Mouse (Mus musculus): ENCODE data around the gene Cntn5. TPM values are rescaled to one million over a fixed set of nuclear protein-coding genes. Genes with fewer than 3 reads are reported as not detected.

Cntn5 gene
- polyA plus RNA-seq, 1 experiment from 2014 or later, result 0.28 TPM

DNA sequence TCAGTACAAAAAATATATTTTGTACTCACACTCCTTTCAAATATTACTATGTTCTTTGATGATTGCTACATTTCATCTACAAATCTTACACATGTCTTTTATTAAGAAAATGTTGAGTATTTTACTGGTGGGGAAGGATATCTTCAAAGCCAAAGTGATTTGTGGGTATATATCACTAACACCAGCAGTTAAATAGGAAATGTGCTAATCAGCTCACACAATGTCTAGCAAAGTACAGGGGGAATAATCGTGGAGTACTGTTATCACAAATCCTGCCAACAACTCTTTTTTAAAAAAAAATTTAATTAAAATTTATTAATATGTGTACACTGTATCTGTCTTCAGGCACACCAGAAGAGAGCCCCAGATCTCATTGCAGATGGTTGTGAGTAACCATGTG lies 520.1 kb downstream of the Cntn5 start:
- 74% methylated on average over 1 of the region's 1 CpGs for WGBS
- Histone ChIP-seq H3K4me1 (ENCODE audit: control insufficient read depth, insufficient read depth, low read length) (no peaks in the 10 kb centered on the region), H3K9me3 (replicated peaks; ENCODE audit: control insufficient read depth, low read length) (no peaks in the 10 kb centered on the region), H3K27me3 (ENCODE audit: control insufficient read depth, insufficient read depth, low read length) (no peaks in the 10 kb centered on the region), H3K27ac (replicated peaks; ENCODE audit: low read depth, low read length) (no peak overlapping the region), H3K36me3 (replicated peaks; ENCODE audit: control insufficient read depth, insufficient read depth, low read depth, low read length) (no peaks in the 10 kb centered on the region), H3K4me2 (ENCODE audit: low read depth, low read length) (no peak overlapping the region), H3K9ac (replicated peaks; ENCODE audit: low read length) (no peak overlapping the region), H3K4me3 (ENCODE audit: low read depth, low read length) (no peak overlapping the region)
- DNase-seq (ENCODE audit: low spot score) (no peak), ATAC-seq (replicated peaks; ENCODE audit: insufficient number of reproducible peaks, low FRiP score, low TSS enrichment, low read depth) (no peak)

DNA sequence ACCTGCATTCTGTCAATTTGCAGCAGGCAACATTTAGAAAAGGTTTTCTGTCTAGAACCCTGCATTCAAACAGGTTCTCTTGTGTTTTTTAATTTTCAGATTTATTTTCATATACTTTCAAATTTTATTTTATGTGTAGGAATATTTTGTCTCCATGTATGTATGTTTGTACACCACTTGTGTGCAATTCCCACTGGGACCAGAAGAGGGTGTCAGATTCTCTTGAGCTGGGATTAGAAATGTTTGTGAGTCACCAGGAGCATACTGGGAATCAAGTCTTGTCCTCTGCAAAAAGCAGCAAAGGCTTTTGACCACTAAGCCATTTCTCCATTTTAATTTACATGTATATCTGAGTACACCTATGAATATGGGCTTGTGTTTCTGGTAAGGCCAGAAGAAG lies 521.4 kb downstream of the Cntn5 start:
- Histone ChIP-seq H3K9me3 (replicated peaks; ENCODE audit: control insufficient read depth, low read length) (no peaks in the 10 kb centered on the region), H3K9ac (replicated peaks; ENCODE audit: low read length) (no peak overlapping the region), H3K27me3 (ENCODE audit: control insufficient read depth, insufficient read depth, low read length) (no peaks in the 10 kb centered on the region), H3K27ac (replicated peaks; ENCODE audit: low read depth, low read length) (no peak overlapping the region), H3K4me1 (ENCODE audit: control insufficient read depth, insufficient read depth, low read length) (no peaks in the 10 kb centered on the region), H3K4me2 (ENCODE audit: low read depth, low read length) (no peak overlapping the region), H3K36me3 (replicated peaks; ENCODE audit: control insufficient read depth, insufficient read depth, low read depth, low read length) (no peaks in the 10 kb centered on the region), H3K4me3 (ENCODE audit: low read depth, low read length) (no peak overlapping the region)
- ATAC-seq (replicated peaks; ENCODE audit: insufficient number of reproducible peaks, low FRiP score, low TSS enrichment, low read depth), result no peak
- no peak for DNase-seq (ENCODE audit: low spot score)

DNA sequence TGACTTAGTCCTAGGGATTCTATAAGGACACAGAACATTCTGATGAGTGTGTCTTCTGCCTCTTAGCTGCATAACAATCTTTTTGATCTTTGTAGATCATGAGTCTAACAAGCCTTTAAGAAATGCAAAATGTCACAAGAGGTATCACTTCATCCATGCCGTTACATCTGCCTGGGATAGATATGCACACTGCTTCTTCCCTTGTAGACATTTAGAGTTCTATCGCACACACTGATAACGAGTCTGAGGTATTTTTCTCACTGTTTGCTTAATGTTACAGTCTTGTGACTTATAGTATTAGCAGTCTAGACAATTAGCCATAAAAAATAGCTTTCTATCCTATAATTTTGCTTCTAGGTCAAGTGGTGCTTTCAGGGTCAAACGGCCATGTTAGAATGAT lies 522.9 kb downstream of the Cntn5 start:
- DNase-seq (ENCODE audit: low spot score) (no peak), ATAC-seq (replicated peaks; ENCODE audit: insufficient number of reproducible peaks, low FRiP score, low TSS enrichment, low read depth) (no peak)
- H3K36me3 ChIP-seq (replicated peaks; ENCODE audit: control insufficient read depth, insufficient read depth, low read depth, low read length), result no peaks in the 10 kb centered on the region
- no peak overlapping the region for H3K27ac ChIP-seq (replicated peaks; ENCODE audit: low read depth, low read length)
- H3K27me3 ChIP-seq (ENCODE audit: control insufficient read depth, insufficient read depth, low read length), result no peaks in the 10 kb centered on the region
- H3K4me3 ChIP-seq (ENCODE audit: low read depth, low read length), result no peak overlapping the region
- WGBS, result 93% methylated on average over 4 of the region's 4 CpGs
- no peak overlapping the region for H3K4me2 ChIP-seq (ENCODE audit: low read depth, low read length)
- H3K9me3 ChIP-seq (replicated peaks; ENCODE audit: control insufficient read depth, low read length), result no peaks in the 10 kb centered on the region
- no peak overlapping the region for H3K9ac ChIP-seq (replicated peaks; ENCODE audit: low read length)
- no peaks in the 10 kb centered on the region for H3K4me1 ChIP-seq (ENCODE audit: control insufficient read depth, insufficient read depth, low read length)

DNA sequence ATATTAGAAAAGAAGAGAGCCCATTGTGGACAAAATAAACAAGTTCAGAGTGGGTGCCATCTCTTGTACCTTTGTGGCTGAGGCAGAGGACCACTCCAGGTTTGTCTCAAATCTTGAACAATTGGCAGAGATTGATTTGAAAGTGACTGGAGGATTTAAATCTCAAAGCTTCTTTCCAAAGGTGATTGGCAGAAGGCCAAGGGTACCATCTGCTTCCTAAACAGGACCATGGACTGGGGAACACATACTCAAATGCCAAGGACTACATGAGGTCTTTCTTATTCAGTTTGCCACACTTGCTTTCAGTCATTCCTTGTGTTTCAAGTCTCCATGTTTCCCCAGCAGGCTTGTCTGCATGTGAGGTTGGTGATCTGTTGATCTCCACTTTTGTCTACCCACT lies 528.3 kb downstream of the Cntn5 start:
- DNase-seq (ENCODE audit: low spot score), result no peak
- Histone ChIP-seq H3K27me3 (ENCODE audit: control insufficient read depth, insufficient read depth, low read length) (no peaks in the 10 kb centered on the region), H3K9ac (replicated peaks; ENCODE audit: low read length) (no peak overlapping the region)

DNA sequence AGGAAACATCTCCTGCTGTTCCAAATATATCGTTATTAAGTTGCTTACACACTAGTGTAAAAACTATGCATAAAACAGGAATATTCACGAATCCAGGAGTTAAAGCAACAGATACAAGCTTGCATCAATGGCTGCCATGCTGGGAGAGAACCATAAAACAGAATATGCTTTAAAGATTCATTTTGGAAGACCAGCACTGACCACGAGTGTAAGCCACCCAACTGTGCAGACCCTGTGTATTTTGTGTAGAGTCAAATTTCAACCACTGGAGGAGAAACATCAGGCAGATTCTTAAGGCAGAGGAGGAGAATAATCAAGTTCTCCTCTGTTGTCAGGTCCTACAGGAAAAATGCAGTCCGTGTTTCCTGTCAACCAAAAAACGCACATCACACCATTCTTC lies 535.6 kb downstream of the Cntn5 start:
- Histone ChIP-seq H3K4me2 (ENCODE audit: low read depth, low read length) (no peak overlapping the region), H3K4me3 (ENCODE audit: low read depth, low read length) (no peak overlapping the region), H3K36me3 (replicated peaks; ENCODE audit: control insufficient read depth, insufficient read depth, low read depth, low read length) (no peaks in the 10 kb centered on the region), H3K4me1 (ENCODE audit: control insufficient read depth, insufficient read depth, low read length) (no peaks in the 10 kb centered on the region), H3K9me3 (replicated peaks; ENCODE audit: control insufficient read depth, low read length) (no peaks in the 10 kb centered on the region), H3K27ac (replicated peaks; ENCODE audit: low read depth, low read length) (no peak overlapping the region), H3K9ac (replicated peaks; ENCODE audit: low read length) (no peak overlapping the region), H3K27me3 (ENCODE audit: control insufficient read depth, insufficient read depth, low read length) (no peaks in the 10 kb centered on the region)
- DNase-seq (ENCODE audit: low spot score) (no peak), ATAC-seq (replicated peaks; ENCODE audit: insufficient number of reproducible peaks, low FRiP score, low TSS enrichment, low read depth) (no peak)
- WGBS, result 73% methylated on average over 5 of the region's 5 CpGs

More for the DNA sequence above, 528.3 kb downstream of the Cntn5 start:
- Histone ChIP-seq H3K4me1 (ENCODE audit: control insufficient read depth, insufficient read depth, low read length) (no peaks in the 10 kb centered on the region), H3K4me3 (ENCODE audit: low read depth, low read length) (no peak overlapping the region), H3K36me3 (replicated peaks; ENCODE audit: control insufficient read depth, insufficient read depth, low read depth, low read length) (no peaks in the 10 kb centered on the region), H3K9me3 (replicated peaks; ENCODE audit: control insufficient read depth, low read length) (no peaks in the 10 kb centered on the region), H3K4me2 (ENCODE audit: low read depth, low read length) (no peak overlapping the region), H3K27ac (replicated peaks; ENCODE audit: low read depth, low read length) (no peak overlapping the region)
- no peak for ATAC-seq (replicated peaks; ENCODE audit: insufficient number of reproducible peaks, low FRiP score, low TSS enrichment, low read depth)

DNA sequence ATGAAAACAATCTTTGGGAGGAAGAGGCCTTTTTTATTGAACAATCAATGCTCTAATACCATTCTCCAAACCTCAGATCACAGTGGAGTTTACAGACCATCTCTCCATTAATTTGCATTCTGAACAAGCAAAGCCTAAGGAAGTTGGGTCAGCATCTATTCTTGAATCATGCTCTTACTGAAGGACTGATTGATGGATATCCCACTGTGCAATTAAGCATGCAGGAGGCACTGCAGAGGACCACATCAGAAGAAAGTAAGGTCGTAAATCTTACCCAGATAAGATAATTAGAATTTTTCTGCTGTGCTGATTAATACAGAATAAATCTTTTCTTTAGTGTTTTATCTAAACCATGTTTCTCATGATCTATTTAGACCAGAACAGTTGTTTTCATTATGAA lies 536.2 kb downstream of the Cntn5 start:
- Histone ChIP-seq H3K9ac (replicated peaks; ENCODE audit: low read length) (no peak overlapping the region), H3K27ac (replicated peaks; ENCODE audit: low read depth, low read length) (no peak overlapping the region), H3K27me3 (ENCODE audit: control insufficient read depth, insufficient read depth, low read length) (no peaks in the 10 kb centered on the region), H3K9me3 (replicated peaks; ENCODE audit: control insufficient read depth, low read length) (no peaks in the 10 kb centered on the region), H3K4me1 (ENCODE audit: control insufficient read depth, insufficient read depth, low read length) (no peaks in the 10 kb centered on the region), H3K4me2 (ENCODE audit: low read depth, low read length) (no peak overlapping the region), H3K4me3 (ENCODE audit: low read depth, low read length) (no peak overlapping the region), H3K36me3 (replicated peaks; ENCODE audit: control insufficient read depth, insufficient read depth, low read depth, low read length) (no peaks in the 10 kb centered on the region)
- ATAC-seq (replicated peaks; ENCODE audit: insufficient number of reproducible peaks, low FRiP score, low TSS enrichment, low read depth) (no peak), DNase-seq (ENCODE audit: low spot score) (no peak)
- WGBS, result 50% methylated on average over 1 of the region's 1 CpGs

DNA sequence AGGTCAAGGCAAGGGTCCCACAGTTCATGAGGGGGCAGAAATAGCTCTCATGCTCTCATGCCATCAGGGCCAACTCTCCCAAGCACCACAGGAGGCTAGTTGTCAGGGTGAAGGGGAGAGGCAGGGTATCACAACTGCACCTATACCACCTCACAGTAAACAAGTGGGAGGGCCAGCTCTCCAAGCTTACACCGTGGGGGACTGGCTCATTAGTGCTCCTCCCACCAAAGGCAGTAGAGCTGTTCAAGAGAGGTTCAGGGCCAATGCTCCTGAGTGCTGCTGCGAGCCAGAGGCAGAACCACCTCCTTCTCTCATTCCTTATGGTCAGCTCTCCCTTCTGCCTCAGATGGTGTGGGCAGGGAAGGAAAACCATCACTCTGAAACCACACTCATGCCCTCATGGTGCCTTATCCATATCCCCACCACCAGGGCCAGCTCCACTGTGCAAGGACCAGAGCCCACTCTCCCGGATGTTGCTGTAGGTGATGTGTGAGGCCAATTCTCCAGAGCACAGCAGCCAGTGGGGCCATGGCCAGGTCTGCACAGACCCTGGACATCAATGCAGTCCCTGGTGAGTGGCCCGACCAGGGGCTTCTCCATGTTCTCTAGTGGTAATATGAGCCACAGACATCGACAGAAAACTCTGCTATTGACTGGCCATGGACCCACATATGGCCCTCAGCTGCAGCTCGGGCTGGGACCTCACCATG lies 538.2 kb downstream of the Cntn5 start:
- Histone ChIP-seq H3K9ac (replicated peaks; ENCODE audit: low read length) (no peak overlapping the region), H3K36me3 (replicated peaks; ENCODE audit: control insufficient read depth, insufficient read depth, low read depth, low read length) (no peaks in the 10 kb centered on the region), H3K4me3 (ENCODE audit: low read depth, low read length) (no peak overlapping the region), H3K27ac (replicated peaks; ENCODE audit: low read depth, low read length) (no peak overlapping the region), H3K27me3 (ENCODE audit: control insufficient read depth, insufficient read depth, low read length) (no peaks in the 10 kb centered on the region), H3K4me1 (ENCODE audit: control insufficient read depth, insufficient read depth, low read length) (no peaks in the 10 kb centered on the region), H3K9me3 (replicated peaks; ENCODE audit: control insufficient read depth, low read length) (no peaks in the 10 kb centered on the region), H3K4me2 (ENCODE audit: low read depth, low read length) (no peak overlapping the region)
- 79% methylated on average over 6 of the region's 6 CpGs for WGBS
- ATAC-seq (replicated peaks; ENCODE audit: insufficient number of reproducible peaks, low FRiP score, low TSS enrichment, low read depth), result 0 out of 2 replicates have a peak, but pooled peaks have one; percentile 65
- no peak for DNase-seq (ENCODE audit: low spot score)

DNA sequence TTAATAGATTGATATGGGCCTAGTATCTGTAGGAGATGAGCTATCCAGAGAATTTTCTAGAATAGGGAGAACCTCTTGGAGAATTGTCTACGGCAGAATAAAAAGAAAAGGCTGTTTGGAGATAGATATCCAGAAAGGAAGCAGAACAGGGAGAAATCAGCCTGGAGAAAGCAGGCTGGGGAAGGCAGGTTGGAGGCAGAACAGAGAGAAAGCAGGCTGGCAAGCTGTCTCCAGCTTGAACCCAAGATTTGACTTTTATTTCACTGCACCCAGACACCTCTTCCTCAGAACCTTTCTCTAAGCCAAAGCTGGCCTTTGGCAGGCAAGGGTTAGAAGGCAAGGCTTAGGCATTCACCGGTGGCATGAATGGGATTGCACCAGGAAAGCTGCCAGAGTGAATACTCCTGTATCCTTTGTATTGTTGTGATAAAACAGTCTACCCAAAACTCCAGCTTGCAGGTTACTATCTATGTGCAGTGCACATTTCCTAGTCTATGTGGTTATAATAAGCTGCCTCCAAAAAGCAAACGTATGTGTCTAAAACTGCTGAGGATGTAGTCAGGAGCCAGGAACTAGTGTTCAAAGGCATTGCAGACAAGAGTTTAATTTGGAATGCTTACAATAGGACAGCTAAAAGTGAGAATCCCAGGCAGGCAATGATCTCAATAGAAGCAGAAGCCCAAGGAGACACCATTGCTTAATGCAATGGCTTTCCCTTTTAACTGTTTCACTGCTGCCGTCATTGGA lies 553.5 kb downstream of the Cntn5 start:
- DNase-seq (ENCODE audit: low spot score) (no peak), ATAC-seq (replicated peaks; ENCODE audit: insufficient number of reproducible peaks, low FRiP score, low TSS enrichment, low read depth) (no peak)
- Histone ChIP-seq H3K4me1 (ENCODE audit: control insufficient read depth, insufficient read depth, low read length) (no peaks in the 10 kb centered on the region), H3K9me3 (replicated peaks; ENCODE audit: control insufficient read depth, low read length) (no peaks in the 10 kb centered on the region), H3K36me3 (replicated peaks; ENCODE audit: control insufficient read depth, insufficient read depth, low read depth, low read length) (no peaks in the 10 kb centered on the region), H3K4me3 (ENCODE audit: low read depth, low read length) (no peak overlapping the region), H3K9ac (replicated peaks; ENCODE audit: low read length) (no peak overlapping the region), H3K27me3 (ENCODE audit: control insufficient read depth, insufficient read depth, low read length) (no peaks in the 10 kb centered on the region), H3K27ac (replicated peaks; ENCODE audit: low read depth, low read length) (no peak overlapping the region), H3K4me2 (ENCODE audit: low read depth, low read length) (no peak overlapping the region)
- 83% methylated on average over 4 of the region's 4 CpGs for WGBS
